Mouse (Mus musculus) E14TG2a.4 (cell line): ENCODE measurements around the gene Fcer1g.

ENCODE experiments used
- H3K27me3 ChIP-seq: 2 replicates; pipeline ENCODE4 v1.6.1; 2014; ENCODE audit warnings: low read length, control low read depth; ENCODE audit not compliant: insufficient read depth
- H3K36me3 ChIP-seq: 2 replicates; pipeline ENCODE4 v1.6.1; 2014; ENCODE audit warnings: low read length, control low read depth; ENCODE audit not compliant: insufficient read depth
- H3K4me1 ChIP-seq: replicated peaks from 2 replicates; pipeline ENCODE4 v1.6.1; 2014; ENCODE audit warnings: low read depth, low read length, control low read depth
- H3K4me3 ChIP-seq: replicated peaks from 2 replicates; pipeline ENCODE4 v1.5.1; 2014; ENCODE audit warnings: mild to moderate bottlenecking, low read length
- H3K9me3 ChIP-seq: 2 replicates; pipeline ENCODE4 v1.6.1; 2014; ENCODE audit warnings: low read length, control low read depth
- CTCF ChIP-seq: conservative IDR thresholded peaks from 2 replicates; pipeline ENCODE4 v1.5.1; 2014; ENCODE audit warnings: low read length
- NANOG ChIP-seq: IDR thresholded peaks from 2 replicates; pipeline ENCODE4 v1.6.1; 2014; ENCODE audit warnings: borderline replicate concordance, low read length, mixed read lengths
- POU5F1 ChIP-seq: IDR thresholded peaks from 2 replicates; pipeline ENCODE4 v1.6.1; 2014; ENCODE audit warnings: low read length, borderline replicate concordance

Fcer1g gene

GRCm38 (mm10) chr1:171260316-171260715 lies 26.2 kb upstream of the Fcer1g start:
- Histone ChIP-seq H3K36me3 (no peaks in the 10 kb centered on the region), H3K4me1 (peaks cover 45% of the 10 kb centered on the region), H3K27me3 (peaks cover 14% of the 10 kb centered on the region; the same call in 1 of the 2 replicates), H3K4me3 (no peak overlapping the region), H3K9me3 (no peaks in the 10 kb centered on the region)
- TF ChIP-seq POU5F1 (no peak), NANOG (no peak), CTCF (no peak)

- TF ChIP-seq CTCF (no peak), POU5F1 (no peak), NANOG (no peak)
- H3K4me1 ChIP-seq = peaks cover 45% of the 10 kb centered on the region
- H3K9me3 ChIP-seq = no peaks in the 10 kb centered on the region
- peaks cover 17% of the 10 kb centered on the region; the same call in 1 of the 2 replicates for H3K27me3 ChIP-seq
- H3K36me3 ChIP-seq = no peaks in the 10 kb centered on the region
- peak overlapping the region; percentile 67 for H3K4me3 ChIP-seq
Observed at GRCm38 (mm10) chr1:171258921-171259320, 24.8 kb upstream of the Fcer1g start.

GRCm38 (mm10) chr1:171257781-171258180 lies 23.6 kb upstream of the Fcer1g start:
- Histone ChIP-seq H3K4me3 (no peak overlapping the region), H3K27me3 (peaks cover 24% of the 10 kb centered on the region; the same call in 1 of the 2 replicates), H3K9me3 (no peaks in the 10 kb centered on the region), H3K36me3 (no peaks in the 10 kb centered on the region), H3K4me1 (peaks cover 45% of the 10 kb centered on the region)
- TF ChIP-seq NANOG (no peak), CTCF (no peak), POU5F1 (no peak)

- peaks cover 46% of the 10 kb centered on the region for H3K4me1 ChIP-seq
- H3K9me3 ChIP-seq = no peaks in the 10 kb centered on the region
- peaks cover 24% of the 10 kb centered on the region; the same call in 1 of the 2 replicates for H3K27me3 ChIP-seq
- peak overlapping the region; percentile 48 for H3K4me3 ChIP-seq
- TF ChIP-seq POU5F1 (no peak), CTCF (peak; percentile 72), NANOG (no peak)
- no peaks in the 10 kb centered on the region for H3K36me3 ChIP-seq
Observed at GRCm38 (mm10) chr1:171256937-171257548, 22.9 kb upstream of the Fcer1g start.

GRCm38 (mm10) chr1:171256095-171256818 lies 22.1 kb upstream of the Fcer1g start:
- no peaks in the 10 kb centered on the region for H3K9me3 ChIP-seq
- peaks cover 24% of the 10 kb centered on the region; the same call in 1 of the 2 replicates for H3K27me3 ChIP-seq
- H3K36me3 ChIP-seq = no peaks in the 10 kb centered on the region
- peaks cover 54% of the 10 kb centered on the region for H3K4me1 ChIP-seq
- peak overlapping the region; percentile 48 for H3K4me3 ChIP-seq
- TF ChIP-seq NANOG = no peak
- TF ChIP-seq CTCF = no peak
- TF ChIP-seq POU5F1 = no peak

GRCm38 (mm10) chr1:171252415-171252814 lies 18.2 kb upstream of the Fcer1g start:
- TF ChIP-seq NANOG (no peak), POU5F1 (no peak), CTCF (no peak)
- peaks cover 21% of the 10 kb centered on the region for H3K27me3 ChIP-seq
- H3K9me3 ChIP-seq = no peaks in the 10 kb centered on the region

GRCm38 (mm10) chr1:171251594-171252324 lies 17.6 kb upstream of the Fcer1g start:
- no peak for TF ChIP-seq NANOG
- peak overlapping the region; percentile 76 for H3K4me3 ChIP-seq
- peaks cover 21% of the 10 kb centered on the region for H3K27me3 ChIP-seq
- no peaks in the 10 kb centered on the region for H3K9me3 ChIP-seq
- H3K36me3 ChIP-seq = no peaks in the 10 kb centered on the region
- H3K4me1 ChIP-seq = peaks cover 72% of the 10 kb centered on the region

More at GRCm38 (mm10) chr1:171252415-171252814, 18.2 kb upstream of the Fcer1g start:
- Histone ChIP-seq H3K4me1 (peaks cover 78% of the 10 kb centered on the region), H3K4me3 (peak overlapping the region; percentile 76), H3K36me3 (no peaks in the 10 kb centered on the region)

- TF ChIP-seq NANOG (no peak), POU5F1 (no peak), CTCF (no peak)
- peaks cover 70% of the 10 kb centered on the region for H3K4me1 ChIP-seq
- peaks cover 21% of the 10 kb centered on the region for H3K27me3 ChIP-seq
- H3K36me3 ChIP-seq = no peaks in the 10 kb centered on the region
- no peaks in the 10 kb centered on the region for H3K9me3 ChIP-seq
- H3K4me3 ChIP-seq = peak within 1 kb of the TSS; percentile 76
Observed at GRCm38 (mm10) chr1:171250680-171251593, 16.8 kb upstream of the Fcer1g start, which contains the start of gene Ndufs2. Ndufs2 (minus strand) TSS chr1:171251388.
